Mouse (Mus musculus) stomach, postnatal 0 days (tissue): ENCODE data around the gene Clock.

Experiments
- CTCF ChIP-seq: IDR thresholded peaks from 2 replicates; pipeline ENCODE4 v1.5.1; 2016; ENCODE audit warnings: antibody characterized with exemption, low read depth, mild to moderate bottlenecking, moderate library complexity
- EP300 ChIP-seq: optimal IDR thresholded peaks from 2 replicates; pipeline ENCODE3; 2016; ENCODE audit warnings: antibody characterized with exemption

- TF ChIP-seq CTCF (no peak), EP300 (no peak)
Measured at GRCm38 (mm10) chr5:76325113-76325512, 20.5 kb upstream of the Clock start.
